Mouse (Mus musculus) ES-E14 (cell line): Measurements from ENCODE around the gene Gmfb. TPM values are rescaled to one million over a fixed set of nuclear protein-coding genes. Genes with fewer than 3 reads are reported as not detected.
"Not testable (repeated sequence)": the region's sequence is repeated elsewhere in the genome, so short reads cannot be mapped to it uniquely, and the experiment has no call there.

Experiments
- DNase-seq: peaks from one replicate; pipeline ENCODE4 v3.0.0-alpha.2; 2013; ENCODE audit warnings: low read depth, low spot score
- H3K27ac ChIP-seq: 2 replicates; pipeline ENCODE4 v1.5.1; 2012; ENCODE audit warnings: low read depth, mild to moderate bottlenecking, low read length, moderate library complexity, mixed read lengths; ENCODE audit not compliant: poor library complexity, insufficient read depth, severe bottlenecking
- H3K36me3 ChIP-seq: 2 replicates; pipeline ENCODE4 v1.6.1; 2012; ENCODE audit warnings: mild to moderate bottlenecking, low read length, moderate library complexity, mixed read lengths; ENCODE audit not compliant: control insufficient read depth, poor library complexity, insufficient read depth, severe bottlenecking
- H3K4me1 ChIP-seq, 2 experiments: fragments of 150-350 bp in 1 of 2; sonication (generic) in 1 of 2; 2 replicates each; pipeline ENCODE4 v1.6.1; 2012; ENCODE audit warnings: low read length in 2 of 2, mild to moderate bottlenecking in 1 of 2, mixed read lengths in 1 of 2; ENCODE audit not compliant: control insufficient read depth in 2 of 2, insufficient read depth in 2 of 2, poor library complexity in 1 of 2
- H3K4me3 ChIP-seq, 2 experiments: fragments of 150-350 bp in 1 of 2; sonication (generic) in 1 of 2; 2 replicates each; pipeline ENCODE4 v1.5.1; 2012; ENCODE audit warnings: low read length in 2 of 2, low read depth in 1 of 2, mild to moderate bottlenecking in 1 of 2, mixed read lengths in 1 of 2; ENCODE audit not compliant: insufficient read depth in 1 of 2, poor library complexity in 1 of 2, severe bottlenecking in 1 of 2
- H3K9ac ChIP-seq: 2 replicates; pipeline ENCODE4 v1.6.1; 2012; ENCODE audit warnings: low read depth, mild to moderate bottlenecking, low read length, mixed read lengths; ENCODE audit not compliant: poor library complexity, insufficient read depth, severe bottlenecking
- H3K9me3 ChIP-seq: fragments of 150-350 bp; sonication (generic); 2 replicates; pipeline ENCODE4 v1.6.1; 2012; ENCODE audit warnings: low read depth, mild to moderate bottlenecking, low read length; ENCODE audit not compliant: control insufficient read depth, insufficient read depth
- CHD2 ChIP-seq: IDR thresholded peaks from 2 replicates; pipeline ENCODE4 v1.6.1; 2014; ENCODE audit warnings: mild to moderate bottlenecking, low read depth, low read length, inconsistent platforms
- HCFC1 ChIP-seq: IDR thresholded peaks from 2 replicates; pipeline ENCODE4 v1.6.1; 2012; ENCODE audit warnings: low read length, inconsistent platforms, borderline replicate concordance; ENCODE audit not compliant: insufficient read depth
- MAFK ChIP-seq: IDR thresholded peaks from 2 replicates; pipeline ENCODE4 v1.6.1; 2014; ENCODE audit warnings: mild to moderate bottlenecking, low read depth, low read length, inconsistent platforms; ENCODE audit not compliant: insufficient read depth
- ZC3H11A ChIP-seq: IDR thresholded peaks from 2 replicates; pipeline ENCODE4 v1.6.1; 2012; ENCODE audit warnings: low read depth, mild to moderate bottlenecking, inconsistent platforms, low read length, borderline replicate concordance
- ZNF384 ChIP-seq: IDR thresholded peaks from 2 replicates; pipeline ENCODE4 v1.6.1; 2012; ENCODE audit warnings: low read depth, low read length, inconsistent platforms
- in situ Hi-C, 2 experiments: fragments of 600-800 bp; cut with MboI; formaldehyde crosslinking; loops; one replicate each; pipeline ENCODE4 v1.15.1; 2025; ENCODE audit warnings: low sequenced_read_pairs in 2 of 2, inconsistent platforms in 1 of 2; ENCODE audit not compliant: unreplicated experiment in 2 of 2
- total RNA-seq: library from RNA; depleted of rRNA; stranded (reverse); fragments of 300-350 nt; gene quantifications from 2 replicates; pipeline ENCODE4 v1.2.3, GENCODE M21; 2012

Gmfb gene
- total RNA-seq, 1 experiment, result 26.9 TPM

DNA sequence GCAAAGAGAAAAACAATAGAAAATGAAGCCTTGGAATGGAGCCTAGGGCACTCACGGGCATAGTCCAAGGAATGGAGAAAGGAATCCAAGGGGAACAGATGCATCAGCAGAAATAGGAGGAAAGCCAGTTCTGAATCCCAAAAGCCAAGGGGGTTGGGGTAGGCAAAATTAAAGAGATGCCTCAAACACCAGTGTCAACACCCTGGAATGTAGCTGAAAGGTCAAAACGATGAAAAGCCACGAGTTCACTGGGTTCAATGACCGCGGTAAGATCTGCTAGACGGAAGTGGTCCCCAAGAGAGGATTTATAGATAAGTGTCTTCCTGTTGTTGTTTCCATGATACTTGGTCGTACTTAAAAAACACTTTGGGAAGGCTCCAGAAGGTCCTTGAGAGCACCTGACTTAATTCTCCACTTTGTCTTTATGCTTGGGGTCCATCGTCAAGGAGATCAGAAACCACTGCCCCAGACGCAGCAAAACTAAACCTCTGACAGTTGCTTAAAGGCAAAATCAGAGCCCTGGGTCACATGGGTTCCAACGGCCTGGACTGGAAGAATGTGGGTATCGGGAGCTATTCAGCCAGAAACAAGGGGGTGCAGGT lies 670 bp downstream of the Gmfb start:
- Histone ChIP-seq H3K9me3 (peaks cover 7% of the 10 kb centered on the region), H3K4me1 (peaks cover 0 to 6% of the 10 kb centered on the region in 2 experiments; a peak in 1 of 4 replicates), H3K4me3 (peak overlapping the region; percentile 81 to 88), H3K27ac (0 out of 2 replicates have a peak overlapping the region, but pooled peaks have one; percentile 35), H3K36me3 (peaks cover 2% of the 10 kb centered on the region; the same call in 1 of the 2 replicates), H3K9ac (peak overlapping the region; percentile 91)
- DNase-seq, result no peak
- TF ChIP-seq CHD2, result no peak
- TF ChIP-seq ZNF384, result no peak
- in situ Hi-C loops, result no loop called here

DNA sequence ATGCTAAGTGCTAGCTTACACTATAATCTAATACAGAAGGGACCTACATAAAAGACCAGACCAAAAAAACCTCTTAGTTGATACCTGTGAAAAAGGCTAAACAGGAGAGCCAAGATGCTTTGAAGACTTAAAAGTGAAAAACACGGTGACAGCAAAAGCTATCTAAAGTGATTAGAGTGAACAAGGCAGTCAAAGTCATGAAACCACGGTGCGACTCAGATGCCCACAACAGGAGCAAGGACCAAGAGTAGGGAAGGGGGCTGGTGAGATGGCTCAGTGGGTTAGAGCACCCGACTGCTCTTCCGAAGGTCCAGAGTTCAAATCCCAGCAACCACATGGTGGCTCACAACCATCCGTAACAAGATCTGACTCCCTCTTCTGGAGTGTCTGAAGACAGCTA lies 2.1 kb downstream of the Gmfb start:
- H3K9me3 ChIP-seq, in situ Hi-C loops, H3K4me3 ChIP-seq, H3K36me3 ChIP-seq, DNase-seq, H3K9ac ChIP-seq, H3K4me1 ChIP-seq, H3K27ac ChIP-seq: not testable (repeated sequence)

GRCm38 (mm10) chr14:46818743-46819142 lies 3.3 kb downstream of the Gmfb start:
- H3K9ac ChIP-seq, result no peak overlapping the region
- H3K27ac ChIP-seq, result no peak overlapping the region
- in situ Hi-C loops, result no loop called here
- peaks cover 9% of the 10 kb centered on the region for H3K36me3 ChIP-seq
- TF ChIP-seq ZC3H11A, result no peak
- TF ChIP-seq ZNF384, result no peak
- TF ChIP-seq HCFC1, result no peak
- no peak for TF ChIP-seq MAFK
- no peak for TF ChIP-seq CHD2
- no peak overlapping the region for H3K4me3 ChIP-seq
- no peak for DNase-seq
- H3K4me1 ChIP-seq, result peaks cover 0 to 6% of the 10 kb centered on the region in 2 experiments; a peak in 2 of 4 replicates
- no peaks in the 10 kb centered on the region for H3K9me3 ChIP-seq

- Histone ChIP-seq H3K4me3 (no peak overlapping the region), H3K4me1 (peaks cover 0 to 6% of the 10 kb centered on the region in 2 experiments; a peak in 2 of 4 replicates), H3K36me3 (peaks cover 11% of the 10 kb centered on the region), H3K9me3 (no peaks in the 10 kb centered on the region), H3K27ac (no peak overlapping the region), H3K9ac (no peak overlapping the region)
- no peak for DNase-seq
- in situ Hi-C loops, result no loop called here
- TF ChIP-seq ZNF384, result no peak
- no peak for TF ChIP-seq CHD2
- TF ChIP-seq HCFC1, result no peak
- TF ChIP-seq MAFK, result no peak
- TF ChIP-seq ZC3H11A, result no peak
Measured at GRCm38 (mm10) chr14:46816916-46817622, 5.0 kb downstream of the Gmfb start.

DNA sequence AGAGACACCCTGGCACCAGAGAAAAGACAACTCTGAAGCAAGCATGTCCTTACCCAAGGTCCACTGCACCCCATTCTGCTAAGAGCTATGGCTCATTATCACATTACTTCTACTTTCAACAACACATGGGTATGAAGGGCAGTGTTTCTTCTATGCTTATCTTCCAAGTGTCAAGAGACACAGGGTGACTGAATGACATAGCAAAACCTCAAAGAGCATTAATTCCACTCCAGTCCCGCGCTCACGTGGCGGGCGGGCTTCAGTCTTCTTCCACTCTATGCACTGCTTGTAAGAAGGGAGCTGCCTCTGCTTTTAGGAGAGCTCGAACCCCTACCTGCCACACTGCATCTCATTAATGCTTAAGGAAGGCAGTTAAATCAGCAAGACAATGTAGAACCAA lies 6.4 kb downstream of the Gmfb start:
- no peak overlapping the region for H3K27ac ChIP-seq
- peaks cover 0 to 3% of the 10 kb centered on the region in 2 experiments; a peak in 2 of 4 replicates for H3K4me1 ChIP-seq
- DNase-seq, result no peak
- no peaks in the 10 kb centered on the region for H3K9me3 ChIP-seq
- H3K9ac ChIP-seq, result no peak overlapping the region
- peaks cover 13% of the 10 kb centered on the region for H3K36me3 ChIP-seq
- in situ Hi-C loops, result no loop called here
- no peak overlapping the region for H3K4me3 ChIP-seq
- no peak for TF ChIP-seq ZC3H11A
- TF ChIP-seq HCFC1, result no peak
- TF ChIP-seq ZNF384, result no peak
- no peak for TF ChIP-seq CHD2
- no peak for TF ChIP-seq MAFK
